Mouse (Mus musculus) retina, embryonic 14.5 days (tissue): ENCODE results near the gene Slx1b.
A peak's percentile ranks its signal among the peaks of the same experiment; 100 is the strongest.
"Not testable (repeated sequence)": the region's sequence is repeated elsewhere in the genome, so short reads cannot be mapped to it uniquely, and the experiment has no call there.

Experiments
- DNase-seq: peaks from one replicate; pipeline ENCODE4 v3.0.0-alpha.2; 2015; ENCODE audit warnings: low spot score

Slx1b gene

GRCm38 (mm10) chr7:126695631-126696207, at the start of gene Slx1b:
Gene Slx1b (minus strand): TSS chr7:126695784.
- DNase-seq, result peak; percentile 99

- DNase-seq, result no peak
Observed at GRCm38 (mm10) chr7:126741964-126742482, 46.4 kb upstream of the Slx1b start.

- no peak for DNase-seq
Observed at GRCm38 (mm10) chr7:126741452-126741851, 45.9 kb upstream of the Slx1b start.

- DNase-seq, result no peak
Observed at GRCm38 (mm10) chr7:126740977-126741376, 45.4 kb upstream of the Slx1b start.

- DNase-seq, result no peak
Observed at GRCm38 (mm10) chr7:126740132-126740735, 44.6 kb upstream of the Slx1b start.

- DNase-seq, result no peak
Observed at GRCm38 (mm10) chr7:126739551-126739950, 44.0 kb upstream of the Slx1b start.

GRCm38 (mm10) chr7:126736122-126736521, 40.5 kb upstream of the Slx1b start:
- DNase-seq, result no peak

- not testable (repeated sequence) for DNase-seq
Observed at GRCm38 (mm10) chr7:126730256-126730789, 34.7 kb upstream of the Slx1b start.

GRCm38 (mm10) chr7:126725667-126726066, 30.1 kb upstream of the Slx1b start:
- DNase-seq, result no peak

- no peak for DNase-seq
Observed at GRCm38 (mm10) chr7:126725077-126725476, 29.5 kb upstream of the Slx1b start.

- DNase-seq, result no peak
Observed at GRCm38 (mm10) chr7:126721635-126722034, 26.1 kb upstream of the Slx1b start.

GRCm38 (mm10) chr7:126718787-126719337, 23.3 kb upstream of the Slx1b start:
- DNase-seq, result no peak

GRCm38 (mm10) chr7:126717566-126717965, 22.0 kb upstream of the Slx1b start:
- no peak for DNase-seq

GRCm38 (mm10) chr7:126715679-126716078, 20.1 kb upstream of the Slx1b start:
- no peak for DNase-seq

GRCm38 (mm10) chr7:126711910-126712309, 16.3 kb upstream of the Slx1b start:
- DNase-seq, result no peak

- DNase-seq, result no peak
Observed at GRCm38 (mm10) chr7:126710266-126710665, 14.7 kb upstream of the Slx1b start.

- no peak for DNase-seq
Observed at GRCm38 (mm10) chr7:126708175-126708952, 12.8 kb upstream of the Slx1b start.

- no peak for DNase-seq
Observed at GRCm38 (mm10) chr7:126707442-126708174, 12.0 kb upstream of the Slx1b start, which contains the start of gene Coro1a. Gene Coro1a (minus strand): TSS chr7:126707787.

- peak; percentile 80 for DNase-seq
Observed at GRCm38 (mm10) chr7:126704121-126704980, 8.8 kb upstream of the Slx1b start.

GRCm38 (mm10) chr7:126703757-126704077, 8.1 kb upstream of the Slx1b start:
- DNase-seq, result no peak
